Mouse (Mus musculus) small intestine, adult 2 months (tissue): ENCODE results near the gene Gdf9. TPM values are rescaled to one million over a fixed set of nuclear protein-coding genes. Genes with fewer than 3 reads are reported as not detected.

Source experiments
- H3K27ac ChIP-seq: fragments of 200-500 bp; 2 replicates; pipeline ENCODE4 v1.5.1; 2012; ENCODE audit warnings: low read depth, low read length, control low read depth, inconsistent platforms; ENCODE audit not compliant: insufficient read depth
- H3K27me3 ChIP-seq: fragments of 200-500 bp; 2 replicates; pipeline ENCODE4 v1.6.1; 2012; ENCODE audit warnings: mild to moderate bottlenecking, moderate library complexity, low read length, inconsistent platforms; ENCODE audit not compliant: control insufficient read depth, insufficient read depth
- H3K36me3 ChIP-seq: fragments of 200-500 bp; 2 replicates; pipeline ENCODE4 v1.6.1; 2012; ENCODE audit warnings: mild to moderate bottlenecking, low read length, control low read depth, inconsistent platforms; ENCODE audit not compliant: control insufficient read depth, insufficient read depth
- H3K4me1 ChIP-seq: fragments of 200-500 bp; 2 replicates; pipeline ENCODE4 v1.6.1; 2012; ENCODE audit warnings: low read length, inconsistent platforms, mixed read lengths; ENCODE audit not compliant: control insufficient read depth, insufficient read depth, insufficient read length
- H3K4me3 ChIP-seq: fragments of 200-500 bp; 2 replicates; pipeline ENCODE4 v1.5.1; 2012; ENCODE audit warnings: low read depth, mild to moderate bottlenecking, control low read depth, inconsistent platforms, low read length, moderate library complexity
- CTCF ChIP-seq: fragments of 200-500 bp; IDR thresholded peaks from 2 replicates; pipeline ENCODE4 v1.5.1; 2012; ENCODE audit warnings: low read depth, mild to moderate bottlenecking, control low read depth, inconsistent platforms, low read length, moderate library complexity, mixed read lengths; ENCODE audit not compliant: insufficient replicate concordance, insufficient read length; ENCODE audit errors: extremely low read depth
- POLR2A ChIP-seq: fragments of 200-500 bp; IDR thresholded peaks from 2 replicates; pipeline ENCODE4 v1.6.1; 2012; ENCODE audit warnings: low read depth, mild to moderate bottlenecking, control low read depth, inconsistent platforms, low read length, moderate library complexity
- WGBS: fragments of 180-500 bp; shearing (Covaris S2); methylation state at CpG from one replicate; pipeline ENCODE4 v1.1.7; 2018; 5-methylcytosine and 5-hydroxymethylcytosine counted together
- polyA plus RNA-seq: library from polyadenylated mRNA; depleted of rRNA; stranded (reverse); fragments of >200 nt; gene quantifications from 2 replicates; pipeline ENCODE4 v1.2.3, GENCODE M21; 2012

Gdf9 gene
- polyA plus RNA-seq, 1 experiment, result 1.3 TPM

GRCm38 (mm10) chr11:53453031-53453430, 22.2 kb downstream of the Gdf9 start:
- Histone ChIP-seq H3K36me3 (no peaks in the 10 kb centered on the region), H3K27ac (no peak overlapping the region), H3K4me1 (peaks cover 35% of the 10 kb centered on the region; the same call in 1 of the 2 replicates), H3K27me3 (no peaks in the 10 kb centered on the region), H3K4me3 (no peak overlapping the region)
- TF ChIP-seq CTCF (no peak), POLR2A (no peak)
- WGBS, result 71% methylated on average over 5 of the region's 5 CpGs

GRCm38 (mm10) chr11:53456474-53457371, 25.9 kb downstream of the Gdf9 start, which contains the start of the genes Gm10447 and Shroom1:
Gene Gm10447 (minus strand): TSS chr11:53457110.
Gene Shroom1 (plus strand): TSS chr11:53457205.
- 3% methylated on average over 42 of the region's 42 CpGs for WGBS
- Histone ChIP-seq H3K36me3 (no peaks in the 10 kb centered on the region), H3K4me1 (peaks cover 8% of the 10 kb centered on the region; the same call in 1 of the 2 replicates), H3K27me3 (no peaks in the 10 kb centered on the region), H3K27ac (peak within 1 kb of the TSS; percentile 23; the same call in 1 of the 2 replicates), H3K4me3 (peak within 1 kb of the TSS; percentile 68)
- TF ChIP-seq CTCF (no peak; the same call in 1 of the 2 replicates), POLR2A (peak; percentile 49; the same call in 1 of the 2 replicates)

GRCm38 (mm10) chr11:53457372-53457954, 26.6 kb downstream of the Gdf9 start:
- WGBS, result 15% methylated on average over 29 of the region's 29 CpGs
- no peaks in the 10 kb centered on the region for H3K27me3 ChIP-seq
- H3K27ac ChIP-seq, result peak overlapping the region; percentile 1; the same call in 1 of the 2 replicates
- peak overlapping the region; percentile 68 for H3K4me3 ChIP-seq
- no peaks in the 10 kb centered on the region for H3K36me3 ChIP-seq
- no peak for TF ChIP-seq CTCF
- no peak for TF ChIP-seq POLR2A
- H3K4me1 ChIP-seq, result peaks cover 8% of the 10 kb centered on the region; the same call in 1 of the 2 replicates

GRCm38 (mm10) chr11:53458996-53459395, 28.2 kb downstream of the Gdf9 start:
- no peak overlapping the region for H3K27ac ChIP-seq
- no peak overlapping the region for H3K4me3 ChIP-seq
- no peaks in the 10 kb centered on the region for H3K36me3 ChIP-seq
- peaks cover 8% of the 10 kb centered on the region for H3K27me3 ChIP-seq
- 75% methylated on average over 3 of the region's 3 CpGs for WGBS
- H3K4me1 ChIP-seq, result peaks cover under 1% of the 10 kb centered on the region; the same call in 1 of the 2 replicates
- TF ChIP-seq POLR2A, result no peak
- TF ChIP-seq CTCF, result no peak

GRCm38 (mm10) chr11:53460192-53460591, 29.4 kb downstream of the Gdf9 start:
- Histone ChIP-seq H3K4me1 (no peaks in the 10 kb centered on the region), H3K27me3 (peaks cover 9% of the 10 kb centered on the region), H3K4me3 (no peak overlapping the region), H3K36me3 (no peaks in the 10 kb centered on the region), H3K27ac (no peak overlapping the region)
- WGBS, result 82% methylated on average over 3 of the region's 3 CpGs
- TF ChIP-seq CTCF (no peak), POLR2A (no peak)

- no peak overlapping the region for H3K27ac ChIP-seq
- H3K27me3 ChIP-seq, result peaks cover 9% of the 10 kb centered on the region
- no peaks in the 10 kb centered on the region for H3K4me1 ChIP-seq
- 28% methylated on average over 5 of the region's 5 CpGs for WGBS
- no peak overlapping the region for H3K4me3 ChIP-seq
- no peak for TF ChIP-seq CTCF
- TF ChIP-seq POLR2A, result no peak
- H3K36me3 ChIP-seq, result no peaks in the 10 kb centered on the region
These were observed 30.9 kb downstream of the Gdf9 start for GRCm38 (mm10) chr11:53461727-53462126.

GRCm38 (mm10) chr11:53463551-53464424, 33.0 kb downstream of the Gdf9 start:
- peaks cover 9% of the 10 kb centered on the region for H3K27me3 ChIP-seq
- 38% methylated on average over 55 of the region's 55 CpGs for WGBS
- H3K27ac ChIP-seq, result no peak overlapping the region
- no peak for TF ChIP-seq POLR2A
- TF ChIP-seq CTCF, result no peak
- H3K4me3 ChIP-seq, result peak overlapping the region; percentile 38
- H3K36me3 ChIP-seq, result no peaks in the 10 kb centered on the region
- no peaks in the 10 kb centered on the region for H3K4me1 ChIP-seq
